Mouse (Mus musculus) G1E (cell line): ENCODE data around the gene Phf7.

ENCODE experiments used
- CTCF ChIP-seq: IDR thresholded peaks from 2 replicates; pipeline ENCODE4 v1.5.1; 2012; ENCODE audit warnings: low read depth, low read length, inconsistent platforms, mixed read lengths
- GATA1 ChIP-seq: IDR thresholded peaks from 2 replicates; pipeline ENCODE4 v1.6.1; 2012; ENCODE audit warnings: borderline replicate concordance, low read length, inconsistent platforms, mixed read lengths
- TAL1 ChIP-seq: conservative IDR thresholded peaks from 2 replicates; pipeline ENCODE4 v1.6.1; 2012; ENCODE audit warnings: low read depth, low read length, inconsistent platforms, mixed read lengths

DNA sequence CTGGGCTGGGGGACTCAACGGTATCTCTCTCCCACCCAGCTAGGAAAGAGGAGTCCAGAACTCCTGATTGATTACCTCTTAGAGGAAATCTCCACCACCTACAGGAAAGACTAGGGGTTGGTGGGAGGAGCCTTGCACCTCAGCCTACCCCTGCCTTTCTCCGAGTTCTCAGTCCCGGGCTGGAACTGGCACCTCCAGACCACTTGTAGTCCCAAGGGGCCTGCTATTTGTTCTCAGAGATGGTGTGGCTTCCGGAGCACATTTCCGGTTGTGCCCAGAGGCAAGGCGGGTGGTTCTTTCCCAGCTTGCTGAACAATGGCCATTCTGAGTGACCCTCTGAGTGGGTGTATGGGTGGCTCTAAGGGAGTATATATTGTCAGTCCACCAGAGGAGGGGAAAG, 22.9 kb downstream of the Phf7 start:
- TF ChIP-seq CTCF (no peak), TAL1 (no peak), GATA1 (no peak)
